Mouse (Mus musculus) kidney, adult 8-10 months (tissue): ENCODE measurements around the gene Hist1h3e.
"Not testable (repeated sequence)": the region's sequence is repeated elsewhere in the genome, so short reads cannot be mapped to it uniquely, and the experiment has no call there.

Experiments
- DNase-seq, 2 experiments: peaks; one replicate each; pipeline ENCODE4 v3.0.0; 2022

Gene Hist1h3e

GRCm38 (mm10) chr13:23561883-23562659 lies at the start of gene Hist1h3e:
Gene Hist1h3e, minus strand, starts transcription at chr13:23562369.
- DNase-seq: peak; percentile 86 to 89

- DNase-seq: no peak
Observed at GRCm38 (mm10) chr13:23611638-23612037, 49.5 kb upstream of the Hist1h3e start.

DNA sequence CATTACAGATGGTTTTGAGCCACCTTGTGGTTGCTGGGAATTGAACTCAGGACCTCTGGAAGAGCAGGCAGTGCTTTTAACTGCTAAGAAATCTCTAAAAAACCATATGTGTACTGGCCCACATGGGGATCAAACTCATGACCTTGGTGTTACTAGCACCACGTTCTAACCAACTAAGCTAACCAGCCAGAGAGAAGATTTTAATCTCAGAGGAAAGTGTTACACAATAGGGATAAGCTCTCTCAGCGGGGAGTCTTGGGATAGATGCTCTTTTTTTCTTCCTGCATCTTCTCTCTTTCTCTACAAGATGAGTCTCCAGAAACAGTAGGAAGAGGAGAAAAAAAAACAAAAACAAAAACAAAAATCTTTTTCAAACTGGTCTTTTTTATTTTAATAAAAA lies 48.2 kb upstream of the Hist1h3e start:
- DNase-seq: no peak

- no peak for DNase-seq
Observed at GRCm38 (mm10) chr13:23609844-23610243, 47.7 kb upstream of the Hist1h3e start.

DNA sequence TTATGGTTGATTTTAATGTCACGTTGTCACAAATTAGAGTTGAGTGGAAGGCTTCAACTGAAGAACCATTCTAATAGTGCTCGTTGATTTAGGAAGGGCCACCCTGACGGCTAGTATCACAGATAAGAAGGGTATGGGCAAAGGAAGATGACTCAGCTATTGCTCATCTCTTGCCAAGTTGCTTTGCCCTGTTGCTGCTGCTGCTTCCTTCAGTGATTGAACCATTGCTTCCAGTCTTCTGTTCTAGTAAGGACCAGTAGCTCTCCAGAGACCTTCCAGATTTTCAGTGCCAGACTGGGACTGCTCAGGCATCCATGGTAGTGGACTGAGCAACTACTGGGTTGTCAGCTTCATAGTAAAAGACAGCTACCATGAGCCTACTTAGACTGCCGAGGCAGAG lies 47.0 kb upstream of the Hist1h3e start:
- no peak for DNase-seq

GRCm38 (mm10) chr13:23605052-23605451 lies 42.9 kb upstream of the Hist1h3e start:
- no peak for DNase-seq

- no peak for DNase-seq
Observed at GRCm38 (mm10) chr13:23604452-23604851, 42.3 kb upstream of the Hist1h3e start.

DNA sequence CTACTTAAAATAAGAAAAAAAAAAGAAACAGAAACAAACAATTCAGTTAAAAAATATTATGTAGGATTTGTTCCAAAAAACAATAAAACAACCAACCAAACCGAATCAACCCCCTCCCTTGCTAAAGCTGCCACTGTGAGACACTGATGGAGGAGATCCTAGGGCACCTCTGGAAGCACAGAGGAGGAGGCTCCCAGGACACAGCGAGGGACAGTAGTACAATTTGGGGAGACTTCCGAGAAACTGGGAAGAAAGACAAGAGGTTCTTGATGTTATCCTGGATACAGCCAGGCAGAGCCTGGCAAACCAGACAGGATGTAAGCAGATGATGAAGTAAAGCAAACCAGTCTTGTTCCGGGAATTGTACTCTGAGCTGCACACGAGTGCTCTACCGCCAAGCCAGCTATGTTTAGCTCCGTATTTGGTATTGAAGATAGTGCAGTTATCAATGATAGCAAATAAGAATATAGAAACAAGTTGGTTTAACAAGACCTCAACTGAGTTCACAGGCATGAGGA lies 41.1 kb upstream of the Hist1h3e start:
- no peak for DNase-seq

GRCm38 (mm10) chr13:23597957-23598356 lies 35.8 kb upstream of the Hist1h3e start:
- DNase-seq: peak; percentile 47 to 76

- DNase-seq: no peak
Observed at GRCm38 (mm10) chr13:23595622-23596372, 33.6 kb upstream of the Hist1h3e start.

- DNase-seq: no peak
Observed at GRCm38 (mm10) chr13:23595185-23595584, 33.0 kb upstream of the Hist1h3e start.

DNA sequence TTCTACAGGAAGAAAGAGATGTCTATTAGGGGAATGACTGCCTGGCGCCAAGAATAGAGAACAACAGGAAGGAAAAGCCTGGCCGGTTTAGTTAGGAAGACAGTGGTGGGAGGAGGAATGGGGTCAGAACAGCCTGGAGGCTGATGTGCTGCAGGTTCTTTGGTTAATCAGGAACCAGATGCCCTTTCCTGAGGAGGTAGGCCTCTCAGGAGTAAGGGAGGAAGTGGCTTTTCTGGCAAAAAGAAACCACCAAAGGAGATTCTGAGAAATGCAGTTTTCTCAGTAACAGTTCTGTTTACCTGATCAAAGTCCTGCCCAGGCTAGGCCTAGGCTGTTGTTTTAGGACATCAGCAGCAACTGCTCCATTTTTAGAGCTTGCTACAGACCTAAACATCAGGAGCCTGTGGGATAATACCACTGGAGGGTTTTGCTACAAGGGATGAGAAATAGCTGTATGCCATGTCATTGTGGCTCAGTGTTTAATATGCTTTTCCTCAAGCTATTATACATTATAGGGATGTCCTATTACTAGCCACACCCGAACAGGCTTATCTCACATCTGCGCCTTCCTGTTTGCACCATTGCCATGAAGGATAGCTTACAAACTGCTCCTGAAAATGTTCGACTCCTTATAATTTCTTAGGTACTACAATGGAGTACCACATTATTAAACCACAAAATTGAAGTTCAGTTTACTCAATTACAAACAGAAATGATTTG lies 31.0 kb upstream of the Hist1h3e start:
- peak in 1 of 2 experiments; percentile 29 for DNase-seq

DNA sequence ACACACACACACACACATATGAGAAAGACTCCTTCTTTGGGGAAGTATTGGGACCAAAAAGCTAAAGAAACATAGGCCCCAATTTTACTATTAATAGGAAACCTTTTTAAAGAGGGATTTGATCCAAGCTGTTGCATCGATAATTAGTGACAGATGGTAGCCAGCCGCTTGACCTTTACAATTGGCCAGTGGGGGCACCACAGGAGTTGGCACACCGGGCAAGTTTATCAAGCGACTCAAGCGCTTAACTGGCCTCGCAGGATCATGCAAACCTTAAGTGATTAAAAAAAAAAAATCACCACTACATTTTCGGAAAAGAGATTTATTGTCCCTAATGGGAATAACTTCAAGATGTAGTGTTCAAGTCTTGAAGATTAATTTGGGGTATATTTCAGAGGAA lies 30.4 kb upstream of the Hist1h3e start:
- DNase-seq: no peak

DNA sequence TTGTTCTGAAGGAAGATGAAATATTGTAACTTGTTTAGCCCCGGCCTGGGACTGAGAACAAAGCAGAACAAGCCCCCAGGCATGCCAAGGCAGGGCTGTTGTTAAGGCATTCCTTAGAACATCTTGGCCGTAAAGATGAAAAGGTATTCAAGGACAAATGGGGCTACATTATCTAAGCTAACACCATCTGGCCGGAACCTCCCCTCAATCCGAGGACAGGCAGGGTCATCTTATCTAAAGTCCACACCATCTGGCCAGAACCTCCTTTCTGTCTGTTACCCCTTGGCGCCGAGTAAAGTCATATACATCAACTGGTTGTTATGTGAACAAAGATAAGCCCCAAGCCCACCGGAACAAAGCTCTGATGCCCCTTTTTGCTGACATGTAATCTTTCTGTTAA lies 29.7 kb upstream of the Hist1h3e start:
- not testable (repeated sequence) for DNase-seq

DNA sequence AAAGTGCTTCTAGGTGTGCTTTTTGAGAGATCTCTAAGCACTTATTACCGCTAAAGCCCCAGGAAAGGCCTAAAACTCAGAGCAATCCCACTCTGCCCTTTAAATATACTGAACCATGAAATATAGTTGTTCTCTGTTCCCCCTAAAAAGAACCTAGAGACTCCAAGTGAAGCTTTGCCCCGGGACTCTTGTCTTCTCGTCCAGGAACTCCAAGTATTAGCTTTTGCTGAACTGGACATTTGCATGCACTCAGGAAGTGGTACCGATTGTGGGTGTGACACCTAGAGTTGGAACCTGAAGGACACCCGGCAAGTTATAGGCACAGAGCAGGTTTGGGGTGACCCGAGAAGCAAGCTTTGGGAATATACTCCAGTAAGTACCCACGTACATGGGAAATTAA lies 29.0 kb upstream of the Hist1h3e start:
- DNase-seq: no peak

DNA sequence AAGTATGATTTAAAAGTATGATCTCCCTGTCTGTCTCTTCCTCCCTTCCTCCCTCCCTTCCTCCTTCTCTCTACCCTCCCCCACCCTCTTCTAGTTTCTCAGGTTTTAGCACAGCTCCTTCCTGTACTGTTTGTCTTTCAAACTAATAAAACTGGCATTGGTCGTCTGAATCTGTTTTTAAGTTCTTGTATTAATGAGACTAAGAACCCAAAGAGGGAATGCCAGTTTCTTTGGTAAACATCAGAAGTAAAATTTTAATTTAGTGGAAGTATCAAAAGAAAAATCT lies 24.7 kb upstream of the Hist1h3e start:
- no peak for DNase-seq

DNA sequence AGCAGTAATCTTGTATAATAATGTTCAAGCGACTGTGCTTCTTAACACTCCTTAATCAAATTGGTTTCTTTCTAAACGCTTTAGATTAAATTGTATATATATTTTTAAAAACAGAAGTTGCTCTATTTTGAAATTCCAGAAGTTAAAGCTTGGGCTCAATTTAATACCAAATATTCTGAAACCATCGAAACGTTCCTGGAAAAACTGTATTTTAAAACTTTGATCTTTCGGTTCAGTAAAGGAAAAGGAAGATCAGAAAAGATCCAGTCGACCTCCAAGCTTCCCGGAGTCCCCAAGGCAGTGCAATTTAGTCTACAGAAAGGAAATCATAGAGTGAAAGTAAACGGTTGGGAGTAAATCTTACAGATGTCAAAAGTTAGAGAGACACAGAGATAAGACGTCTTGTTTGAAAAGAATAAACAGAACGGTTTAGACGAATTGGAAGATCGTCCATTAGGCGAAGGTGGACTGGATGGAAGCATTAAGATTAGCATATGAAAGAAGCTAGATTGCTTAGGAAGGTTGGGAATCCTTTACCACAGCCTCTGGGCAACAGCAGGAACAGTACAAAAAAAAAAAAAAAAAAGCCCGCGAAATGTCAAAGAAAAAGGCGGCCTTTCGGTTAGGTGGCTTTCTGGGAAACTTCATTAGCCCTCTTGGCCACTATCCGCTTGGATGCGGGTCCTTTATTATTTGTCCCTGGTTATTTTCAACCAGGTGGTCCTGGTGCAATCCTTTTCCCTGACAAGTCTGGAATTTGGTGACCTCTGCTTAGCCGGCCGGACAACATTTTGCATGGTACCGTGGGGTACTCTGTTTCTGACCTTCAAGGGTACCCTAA lies 24.1 kb upstream of the Hist1h3e start:
- no peak for DNase-seq

DNA sequence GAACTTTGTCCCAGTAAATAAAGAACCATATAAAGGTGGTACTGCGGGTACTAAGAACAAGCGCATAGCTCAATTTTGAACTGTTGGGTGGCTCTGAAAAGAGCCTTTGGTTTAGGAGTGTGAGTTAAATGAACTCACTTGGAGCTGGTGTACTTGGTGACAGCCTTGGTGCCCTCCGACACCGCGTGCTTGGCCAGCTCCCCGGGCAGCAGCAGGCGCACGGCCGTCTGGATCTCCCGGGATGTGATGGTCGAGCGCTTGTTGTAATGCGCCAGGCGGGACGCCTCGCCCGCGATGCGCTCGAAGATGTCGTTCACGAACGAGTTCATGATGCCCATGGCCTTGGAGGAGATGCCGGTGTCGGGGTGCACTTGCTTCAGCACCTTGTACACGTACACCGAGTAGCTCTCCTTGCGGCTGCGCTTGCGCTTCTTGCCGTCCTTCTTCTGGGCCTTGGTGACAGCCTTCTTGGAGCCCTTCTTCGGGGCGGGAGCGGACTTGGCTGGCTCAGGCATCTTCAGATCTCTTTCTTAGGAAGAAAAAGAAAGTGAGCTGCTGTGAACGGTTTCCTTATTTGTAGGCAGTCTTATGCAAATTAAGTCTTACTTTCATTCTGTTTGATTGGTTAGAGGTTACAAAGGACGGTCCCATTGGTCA lies 23.4 kb upstream of the Hist1h3e start:
- DNase-seq: peak; percentile 46 to 79

DNA sequence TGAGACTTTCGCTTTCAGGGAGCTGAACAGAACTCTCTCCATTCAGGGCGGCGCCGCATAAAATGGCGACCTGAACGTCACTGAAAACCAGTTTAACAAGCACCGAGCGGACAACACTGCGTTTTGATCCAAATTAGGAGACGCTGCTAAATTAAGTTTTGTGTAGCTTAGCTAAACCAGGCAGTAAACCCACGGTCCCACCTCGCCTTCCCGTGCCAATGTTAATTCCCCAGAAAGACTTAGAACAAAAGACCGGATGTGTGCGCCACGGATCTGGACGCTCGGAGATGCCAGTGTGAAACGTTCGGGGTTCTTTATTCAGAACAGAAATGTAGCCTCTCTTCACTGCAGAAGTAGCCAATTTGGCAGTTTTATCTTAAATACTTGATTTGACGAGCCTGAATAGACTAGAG lies 22.9 kb upstream of the Hist1h3e start:
- peak; percentile 54 to 60 for DNase-seq

DNA sequence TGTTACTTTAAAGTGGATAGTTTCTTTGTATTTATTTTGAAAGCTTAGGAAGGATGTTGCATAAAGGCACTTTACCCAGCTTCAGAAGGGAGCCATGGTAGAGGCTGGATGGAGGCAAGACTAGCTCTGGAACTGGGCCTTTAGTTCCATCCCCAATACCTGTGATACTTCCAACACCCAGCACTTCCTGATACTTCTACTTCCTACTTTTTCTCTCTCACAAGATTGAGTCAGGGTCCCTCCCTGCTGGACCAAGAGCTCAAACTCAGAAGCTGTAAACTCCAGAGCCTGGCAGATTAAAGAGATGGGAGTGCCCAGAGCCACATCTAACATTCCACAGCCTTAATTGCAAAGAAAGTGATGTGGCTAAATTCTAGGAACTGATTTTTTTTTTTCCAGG lies 22.2 kb upstream of the Hist1h3e start:
- no peak for DNase-seq

- no peak for DNase-seq
Observed at GRCm38 (mm10) chr13:23583387-23584068, 21.4 kb upstream of the Hist1h3e start.
